Mouse (Mus musculus) spleen, adult 2 months (tissue): Measurements from ENCODE around the gene Nos1ap.

ENCODE experiments used
- CTCF ChIP-seq: fragments of 200-500 bp; IDR thresholded peaks from 2 replicates; pipeline ENCODE4 v1.5.1; 2011; ENCODE audit warnings: mild to moderate bottlenecking, inconsistent platforms; ENCODE audit not compliant: insufficient read depth, insufficient read length, insufficient replicate concordance; ENCODE audit errors: extremely low read depth
- POLR2A ChIP-seq: fragments of 200-500 bp; IDR thresholded peaks from 2 replicates; pipeline ENCODE4 v1.6.1; 2011; ENCODE audit warnings: low read depth, low read length, inconsistent platforms

DNA sequence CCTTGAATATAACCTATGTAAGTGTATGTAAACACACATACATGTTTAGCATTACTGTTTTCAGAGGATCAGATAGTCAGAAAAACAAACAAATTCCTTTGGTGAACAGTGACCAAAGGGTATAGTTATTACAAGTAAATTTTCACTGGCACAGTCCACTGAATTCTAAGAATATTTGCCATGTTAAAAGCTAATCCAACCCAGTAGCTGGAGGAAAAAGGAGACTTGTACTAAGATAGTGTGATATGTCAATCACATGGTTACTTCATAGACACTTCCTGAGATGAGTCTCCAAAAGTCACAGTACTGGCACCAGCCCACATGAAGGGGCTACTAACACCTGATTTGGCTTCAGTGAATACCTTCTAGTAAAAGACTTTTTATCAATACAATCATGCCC is 156.0 kb downstream of the Nos1ap start:
- no peak for TF ChIP-seq POLR2A
- TF ChIP-seq CTCF, result no peak
